30 mouse cellular contexts compared by ENCODE assay signal in the genomic region with DNA sequence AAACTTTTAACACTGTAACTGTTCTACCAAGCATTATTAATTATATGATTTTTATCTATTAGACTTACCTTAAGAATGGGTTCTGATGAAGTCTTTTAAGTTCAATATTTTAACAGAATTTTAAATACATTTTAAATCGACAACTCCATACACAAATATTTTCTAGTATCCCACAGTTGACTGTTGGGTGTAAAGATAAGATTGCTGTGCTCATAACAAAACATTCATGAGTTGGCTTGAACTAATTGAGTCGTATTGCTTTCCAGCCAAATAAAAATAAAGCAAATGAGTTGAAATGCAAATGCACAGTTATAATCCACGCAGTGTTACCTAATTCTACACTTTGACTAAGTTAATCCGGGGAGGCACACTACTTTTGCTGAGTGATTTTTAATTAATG.
"Had no signal": no experiment of that assay in that cellular context is flagged by ENCODE, and none has a peak within 500 bp of the region (broad histone marks: within the 10 kb centered on the region; RNA-seq: fewer than 3 reads in every experiment).

No protein-coding gene starts in this region.

- H3K4me3 ChIP-seq: left cerebral cortex, adult 2 months; limb, embryonic 10.5 days; limb, embryonic 12.5 days; limb, embryonic 13.5 days; limb, embryonic 15.5 days; liver, embryonic 12.5 days; liver, embryonic 13.5 days; liver, embryonic 15.5 days; lung, embryonic 15.5 days; megakaryocyte, embryonic 14.5 days; midbrain, embryonic 10.5 days; midbrain, embryonic 12.5 days; midbrain, embryonic 15.5 days; myocyte had no signal

- H3K4me2 ChIP-seq: limb, embryonic 12.5 days; limb, embryonic 13.5 days; limb, embryonic 15.5 days; liver, embryonic 11.5 days; liver, embryonic 12.5 days; liver, embryonic 13.5 days; liver, embryonic 15.5 days; lung, embryonic 14.5 days; lung, embryonic 15.5 days; midbrain, embryonic 12.5 days; midbrain, embryonic 15.5 days had no signal

- H3K27ac ChIP-seq: left cerebral cortex, adult 2 months; limb, embryonic 10.5 days; limb, embryonic 12.5 days; limb, embryonic 13.5 days; limb, embryonic 15.5 days; liver, embryonic 12.5 days; liver, embryonic 13.5 days; liver, embryonic 14.5 days; liver, embryonic 15.5 days; lung, embryonic 15.5 days; macrophage; midbrain, embryonic 10.5 days; midbrain, embryonic 12.5 days; midbrain, embryonic 15.5 days had no signal

- H3K9me3 ChIP-seq: limb, embryonic 10.5 days; limb, embryonic 13.5 days; limb, embryonic 15.5 days; liver, embryonic 12.5 days; liver, embryonic 13.5 days; liver, embryonic 15.5 days; lung, embryonic 15.5 days; megakaryocyte, embryonic 14.5 days; midbrain, embryonic 10.5 days; midbrain, embryonic 12.5 days; midbrain, embryonic 15.5 days had no signal

- H3K9ac ChIP-seq: limb, embryonic 12.5 days; limb, embryonic 13.5 days; limb, embryonic 15.5 days; liver, embryonic 12.5 days; liver, embryonic 13.5 days; liver, embryonic 14.5 days; liver, embryonic 15.5 days; liver, postnatal 0 days; lung, embryonic 14.5 days; lung, embryonic 15.5 days; midbrain, embryonic 12.5 days; midbrain, embryonic 15.5 days had no signal

- DNase-seq: left cerebral cortex, postnatal 4 days; liver; liver, embryonic 13.5 days; liver, postnatal 0 days; lung, adult 18-20 months; lung, adult 2 months; lung, embryonic 14.5 days; lung, postnatal 10 days; lung, postnatal 14 days; lung, postnatal 36 days; lung, postnatal 4 days; midbrain, embryonic 14.5 days had no signal

- H3K4me1 ChIP-seq: limb, embryonic 15.5 days had no signal

- H3K36me3 ChIP-seq: limb, embryonic 10.5 days; limb, embryonic 12.5 days; limb, embryonic 13.5 days; limb, embryonic 15.5 days; liver, embryonic 12.5 days; liver, embryonic 13.5 days; liver, embryonic 15.5 days; lung, embryonic 15.5 days; midbrain, embryonic 12.5 days; midbrain, embryonic 15.5 days had no signal

- H3K27me3 ChIP-seq: limb, embryonic 12.5 days; limb, embryonic 13.5 days; limb, embryonic 15.5 days; liver, embryonic 12.5 days; liver, embryonic 13.5 days; liver, embryonic 15.5 days; lung, embryonic 15.5 days; megakaryocyte, embryonic 14.5 days; midbrain, embryonic 12.5 days; midbrain, embryonic 15.5 days had no signal

- ATAC-seq: liver, embryonic 12.5 days; liver, postnatal 0 days; lung, postnatal 0 days; midbrain, embryonic 15.5 days; midbrain, embryonic 16.5 days had no signal
